ENCODE assay signal across 15 mouse cellular contexts in the genomic region with DNA sequence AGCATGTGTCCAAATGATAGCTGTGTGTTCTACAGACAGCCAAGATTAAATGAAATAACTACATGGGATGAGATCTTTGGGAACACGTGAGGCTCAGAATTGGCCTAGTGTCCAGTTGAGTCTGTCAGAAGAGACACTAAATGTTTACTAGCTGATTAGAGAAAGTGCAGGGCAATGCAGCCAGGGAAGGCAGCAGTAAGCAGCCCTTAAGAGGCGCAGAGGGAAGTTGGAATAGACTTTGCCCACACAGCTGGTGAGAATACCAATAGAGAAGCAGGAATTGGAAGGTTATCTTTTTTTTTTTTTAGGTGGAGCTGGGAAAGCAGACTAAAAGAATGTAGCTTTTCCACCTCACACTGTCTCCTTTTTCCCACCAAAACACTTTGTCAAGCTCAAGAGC.
DNase-seq lines count a peak whose midpoint lies in the region; ATAC-seq and TF ChIP-seq lines count a peak whose summit lies in the region.
"Had no signal": no experiment of that assay in that cellular context is flagged by ENCODE, and none has a peak within 500 bp of the region (broad histone marks: within the 10 kb centered on the region; RNA-seq: fewer than 3 reads in every experiment).

No protein-coding gene starts in this region.

- intact Hi-C loops in gastrocnemius, adult 2 months (cut with DNase I) = no loop called here

- H3K9ac ChIP-seq in kidney, embryonic 15.5 days = no peak overlapping the region
- H3K9ac ChIP-seq: hindbrain, embryonic 12.5 days; limb, embryonic 15.5 days; neural tube, embryonic 15.5 days had no signal

- H3K36me3 ChIP-seq in kidney, adult 2 months (ENCODE audit: control insufficient read depth, insufficient read depth, low read length) = no peaks in the 10 kb centered on the region; the same call in 1 of the 2 replicates
- no peaks in the 10 kb centered on the region for H3K36me3 ChIP-seq in kidney, embryonic 15.5 days
- peaks cover 29% of the 10 kb centered on the region for H3K36me3 ChIP-seq in megakaryocyte, embryonic 14.5 days (replicated peaks; ENCODE audit: low read length)
- H3K36me3 ChIP-seq: hindbrain, embryonic 12.5 days; neural tube, embryonic 15.5 days had no signal

- DNase-seq in gastrocnemius, adult 2 months = no peak
- DNase-seq in gastrocnemius, adult 18-20 months (ENCODE audit: low spot score) = no peak
- peak; percentile 65 for DNase-seq in kidney, adult 2 months
- peak; percentile 22 for DNase-seq in yolk sac, embryonic 10.5 days (ENCODE audit: low spot score)
- no peak for DNase-seq in T-cell, adult 2 months (ENCODE audit: low spot score)
- DNase-seq: adrenal gland, adult 8-10 months; cerebellum, adult 9-11 months; gastrocnemius, postnatal 14 days had no signal

- no peak overlapping the region for H3K4me2 ChIP-seq in kidney, embryonic 15.5 days
- H3K4me2 ChIP-seq: hindbrain, embryonic 12.5 days; limb, embryonic 15.5 days; neural tube, embryonic 15.5 days had no signal

- no peak for TF ChIP-seq CTCF in gastrocnemius, adult 2 months (IDR thresholded peaks at IDR 0.05)
- no peak for TF ChIP-seq CTCF in kidney, adult 2 months (conservative IDR thresholded peaks at IDR 0.05; ENCODE audit: insufficient read depth, insufficient read length, low read depth, low read length)

- H3K27ac ChIP-seq in gastrocnemius, adult 2 months = peak overlapping the region; percentile 97
- peak overlapping the region; percentile 52 for H3K27ac ChIP-seq in kidney, adult 2 months (ENCODE audit: insufficient read depth, low read depth, low read length)
- no peak overlapping the region for H3K27ac ChIP-seq in kidney, embryonic 15.5 days
- H3K27ac ChIP-seq: hindbrain, embryonic 12.5 days; limb, embryonic 15.5 days; neural tube, embryonic 15.5 days had no signal

- peaks cover 6% of the 10 kb centered on the region; the same call in 1 of the 2 replicates for H3K4me1 ChIP-seq in kidney, adult 2 months (ENCODE audit: control insufficient read depth, insufficient read depth, low read length)
- 0 out of 2 replicates have a peak, but pooled peaks cover 13% of the 10 kb centered on the region for H3K4me1 ChIP-seq in kidney, embryonic 15.5 days
- H3K4me1 ChIP-seq in megakaryocyte, embryonic 14.5 days = peaks cover 64% of the 10 kb centered on the region

- H3K27me3 ChIP-seq in kidney, adult 2 months (replicated peaks; ENCODE audit: control insufficient read depth, insufficient read depth, low read length) = no peaks in the 10 kb centered on the region
- H3K27me3 ChIP-seq in kidney, embryonic 15.5 days = peaks cover 70% of the 10 kb centered on the region
- H3K27me3 ChIP-seq in megakaryocyte, embryonic 14.5 days (replicated peaks) = peaks cover 7% of the 10 kb centered on the region

- H3K4me3 ChIP-seq in gastrocnemius, adult 2 months = peak overlapping the region; percentile 82; the same call in 1 of the 2 replicates
- H3K4me3 ChIP-seq in kidney, adult 2 months (ENCODE audit: insufficient read depth, low read depth, low read length) = no peak overlapping the region
- H3K4me3 ChIP-seq in kidney, embryonic 15.5 days (replicated peaks) = no peak overlapping the region
- peak overlapping the region; percentile 14 for H3K4me3 ChIP-seq in megakaryocyte, embryonic 14.5 days (replicated peaks)
- H3K4me3 ChIP-seq: hindbrain, embryonic 12.5 days; limb, embryonic 15.5 days; neural tube, embryonic 15.5 days had no signal

- TF ChIP-seq POLR2A in kidney, adult 2 months (IDR thresholded peaks at IDR 0.05; ENCODE audit: low read depth, low read length) = no peak

- H3K9me3 ChIP-seq in kidney, embryonic 15.5 days (replicated peaks) = no peaks in the 10 kb centered on the region
- no peaks in the 10 kb centered on the region for H3K9me3 ChIP-seq in megakaryocyte, embryonic 14.5 days
- H3K9me3 ChIP-seq: hindbrain, embryonic 12.5 days; limb, embryonic 15.5 days; neural tube, embryonic 15.5 days had no signal

- ATAC-seq in kidney, embryonic 15.5 days (replicated peaks; ENCODE audit: low FRiP score) = no peak
- ATAC-seq in megakaryocyte, adult 5-6 weeks (ENCODE audit: poor library complexity, severe bottlenecking) = no peak
- ATAC-seq: forebrain, embryonic 16.5 days had no signal

- 30% methylated on average over 2 of the region's 2 CpGs for WGBS in kidney, adult 2 months
- 86% methylated on average over 2 of the region's 2 CpGs for WGBS in kidney, embryonic 15.5 days

Comparison
In these comparisons a context has a peak if more than half of its experiments do, and no peak if none do; other contexts are left out.
1. DNase-seq: peak in kidney, adult 2 months (single experiment) and yolk sac, embryonic 10.5 days (single experiment); none in gastrocnemius, adult 2 months (single experiment), gastrocnemius, adult 18-20 months (single experiment) and T-cell, adult 2 months (single experiment).
2. H3K4me3 ChIP-seq: peak in gastrocnemius, adult 2 months (single experiment) and megakaryocyte, embryonic 14.5 days (single experiment); none in kidney, adult 2 months (single experiment) and kidney, embryonic 15.5 days (single experiment).